Mouse (Mus musculus) frontal cortex, adult (tissue): ENCODE results near the gene Sf3b3.

ENCODE experiments used
- ATAC-seq: cut with Nextera tagmentation; 2 replicates; pipeline ENCODE4 v1.9.2; 2017; ENCODE audit warnings: mild to moderate bottlenecking, moderate library complexity, mixed read lengths; ENCODE audit not compliant: low TSS enrichment

Sf3b3 gene

GRCm38 (mm10) chr8:110847645-110848495, 1.3 kb upstream of the Sf3b3 start:
- ATAC-seq = no peak

- no peak for ATAC-seq
Measured at GRCm38 (mm10) chr8:110847171-110847549, 573 bp upstream of the Sf3b3 start.

GRCm38 (mm10) chr8:110845821-110846404, 674 bp downstream of the Sf3b3 start:
- ATAC-seq = no peak

GRCm38 (mm10) chr8:110844941-110845340, 1.6 kb downstream of the Sf3b3 start:
- ATAC-seq = no peak

- ATAC-seq = no peak
Measured at GRCm38 (mm10) chr8:110843207-110843606, 3.4 kb downstream of the Sf3b3 start.

- no peak for ATAC-seq
Measured at GRCm38 (mm10) chr8:110842012-110842574, 4.5 kb downstream of the Sf3b3 start.

GRCm38 (mm10) chr8:110831956-110832355, 14.6 kb downstream of the Sf3b3 start:
- no peak for ATAC-seq

GRCm38 (mm10) chr8:110828511-110828910, 18.1 kb downstream of the Sf3b3 start:
- ATAC-seq = no peak

GRCm38 (mm10) chr8:110824861-110825260, 21.7 kb downstream of the Sf3b3 start:
- peak; percentile 79; the same call in 1 of the 2 replicates for ATAC-seq

- ATAC-seq = no peak
Measured at GRCm38 (mm10) chr8:110821960-110822359, 24.6 kb downstream of the Sf3b3 start.

GRCm38 (mm10) chr8:110820257-110820656, 26.3 kb downstream of the Sf3b3 start:
- no peak for ATAC-seq

GRCm38 (mm10) chr8:110818593-110818992, 28.0 kb downstream of the Sf3b3 start:
- ATAC-seq = no peak

- ATAC-seq = no peak
Measured at GRCm38 (mm10) chr8:110816990-110817389, 29.6 kb downstream of the Sf3b3 start.

- no peak for ATAC-seq
Measured at GRCm38 (mm10) chr8:110815308-110815707, 31.3 kb downstream of the Sf3b3 start.

GRCm38 (mm10) chr8:110813081-110813812, 33.3 kb downstream of the Sf3b3 start:
- no peak for ATAC-seq

GRCm38 (mm10) chr8:110812349-110813080, 34.1 kb downstream of the Sf3b3 start:
- ATAC-seq = no peak

- ATAC-seq = no peak
Measured at GRCm38 (mm10) chr8:110811793-110812192, 34.8 kb downstream of the Sf3b3 start.

- ATAC-seq = no peak
Measured at GRCm38 (mm10) chr8:110811116-110811515, 35.5 kb downstream of the Sf3b3 start.

GRCm38 (mm10) chr8:110810481-110811065, 36.0 kb downstream of the Sf3b3 start:
- no peak for ATAC-seq

GRCm38 (mm10) chr8:110809831-110810230, 36.8 kb downstream of the Sf3b3 start:
- ATAC-seq = no peak
